Mouse (Mus musculus): Measurements from ENCODE around the gene Gpc3. TPM values are rescaled to one million over a fixed set of nuclear protein-coding genes. Genes with fewer than 3 reads are reported as not detected.

The Gpc3 gene
- total and polyA plus RNA-seq, 3 experiments: 0.11 TPM; not detected in 2

- no peak for ATAC-seq (ENCODE audit: extremely low read depth, insufficient number of reproducible peaks, low FRiP score, poor library complexity, severe bottlenecking)
- H3K27me3 ChIP-seq (ENCODE audit: insufficient read depth, low read length): no peaks in the 10 kb centered on the region
- H3K4me3 ChIP-seq (ENCODE audit: low read depth, low read length): no peak overlapping the region
- no peaks in the 10 kb centered on the region for H3K36me3 ChIP-seq (replicated peaks)
- DNase-seq (ENCODE audit: low spot score): no peak
- H3K9me3 ChIP-seq (replicated peaks): no peaks in the 10 kb centered on the region
- H3K4me1 ChIP-seq (ENCODE audit: insufficient read depth, low read depth, low read length): no peaks in the 10 kb centered on the region
- no peak for TF ChIP-seq GATA2 (IDR thresholded peaks at IDR 0.05; ENCODE audit: borderline replicate concordance, low read depth, low read length)
- TF ChIP-seq CTCF (IDR thresholded peaks at IDR 0.05; ENCODE audit: low read depth, low read length): no peak
- no peak for TF ChIP-seq GATA1 (IDR thresholded peaks at IDR 0.05; ENCODE audit: borderline replicate concordance, low read length)
- TF ChIP-seq TAL1 (conservative IDR thresholded peaks at IDR 0.05; ENCODE audit: low read depth, low read length): no peak
- no peak for TF ChIP-seq POLR2AphosphoS5 (IDR thresholded peaks at IDR 0.05; ENCODE audit: insufficient replicate concordance, low read depth, low read length)
Observed at GRCm38 (mm10) chrX:52348773-52349172, 265.0 kb downstream of the Gpc3 start.

- no peaks in the 10 kb centered on the region; the same call in 1 of the 2 replicates for H3K27me3 ChIP-seq (ENCODE audit: insufficient read depth, low read length)
- ATAC-seq (ENCODE audit: extremely low read depth, insufficient number of reproducible peaks, low FRiP score, poor library complexity, severe bottlenecking): no peak
Observed at GRCm38 (mm10) chrX:52344018-52344417, 269.7 kb downstream of the Gpc3 start.

GRCm38 (mm10) chrX:52340251-52340650 lies 273.5 kb downstream of the Gpc3 start:
- ATAC-seq (ENCODE audit: extremely low read depth, insufficient number of reproducible peaks, low FRiP score, poor library complexity, severe bottlenecking) (no peak), DNase-seq (ENCODE audit: low spot score) (no peak)
- Histone ChIP-seq H3K4me3 (ENCODE audit: low read depth, low read length) (no peak overlapping the region), H3K36me3 (replicated peaks) (no peaks in the 10 kb centered on the region), H3K4me1 (ENCODE audit: insufficient read depth, low read depth, low read length) (no peaks in the 10 kb centered on the region), H3K9me3 (replicated peaks) (no peaks in the 10 kb centered on the region), H3K27me3 (ENCODE audit: insufficient read depth, low read length) (no peaks in the 10 kb centered on the region; the same call in 1 of the 2 replicates)
- TF ChIP-seq GATA1 (IDR thresholded peaks at IDR 0.05; ENCODE audit: borderline replicate concordance, low read length): no peak
- TF ChIP-seq POLR2AphosphoS5 (IDR thresholded peaks at IDR 0.05; ENCODE audit: insufficient replicate concordance, low read depth, low read length): no peak
- TF ChIP-seq GATA2 (IDR thresholded peaks at IDR 0.05; ENCODE audit: borderline replicate concordance, low read depth, low read length): no peak
- TF ChIP-seq TAL1 (conservative IDR thresholded peaks at IDR 0.05; ENCODE audit: low read depth, low read length): no peak
- TF ChIP-seq CTCF (IDR thresholded peaks at IDR 0.05; ENCODE audit: low read depth, low read length): no peak

More at GRCm38 (mm10) chrX:52344018-52344417, 269.7 kb downstream of the Gpc3 start:
- H3K4me3 ChIP-seq (ENCODE audit: low read depth, low read length): no peak overlapping the region
- no peaks in the 10 kb centered on the region for H3K4me1 ChIP-seq (ENCODE audit: insufficient read depth, low read depth, low read length)
- H3K9me3 ChIP-seq (replicated peaks): no peaks in the 10 kb centered on the region
- no peak for DNase-seq (ENCODE audit: low spot score)
- TF ChIP-seq GATA2 (IDR thresholded peaks at IDR 0.05; ENCODE audit: borderline replicate concordance, low read depth, low read length) (no peak), GATA1 (IDR thresholded peaks at IDR 0.05; ENCODE audit: borderline replicate concordance, low read length) (no peak), POLR2AphosphoS5 (IDR thresholded peaks at IDR 0.05; ENCODE audit: insufficient replicate concordance, low read depth, low read length) (no peak), CTCF (IDR thresholded peaks at IDR 0.05; ENCODE audit: low read depth, low read length) (no peak), TAL1 (conservative IDR thresholded peaks at IDR 0.05; ENCODE audit: low read depth, low read length) (no peak)
- H3K36me3 ChIP-seq (replicated peaks): no peaks in the 10 kb centered on the region

- ATAC-seq (ENCODE audit: extremely low read depth, insufficient number of reproducible peaks, low FRiP score, poor library complexity, severe bottlenecking) (no peak), DNase-seq (ENCODE audit: low spot score) (no peak)
- TF ChIP-seq GATA1 (IDR thresholded peaks at IDR 0.05; ENCODE audit: borderline replicate concordance, low read length) (no peak), TAL1 (conservative IDR thresholded peaks at IDR 0.05; ENCODE audit: low read depth, low read length) (no peak), CTCF (IDR thresholded peaks at IDR 0.05; ENCODE audit: low read depth, low read length) (no peak), POLR2AphosphoS5 (IDR thresholded peaks at IDR 0.05; ENCODE audit: insufficient replicate concordance, low read depth, low read length) (no peak), GATA2 (IDR thresholded peaks at IDR 0.05; ENCODE audit: borderline replicate concordance, low read depth, low read length) (no peak)
- Histone ChIP-seq H3K27me3 (ENCODE audit: insufficient read depth, low read length) (no peaks in the 10 kb centered on the region), H3K36me3 (replicated peaks) (no peaks in the 10 kb centered on the region), H3K9me3 (replicated peaks) (no peaks in the 10 kb centered on the region), H3K4me1 (ENCODE audit: insufficient read depth, low read depth, low read length) (no peaks in the 10 kb centered on the region), H3K4me3 (ENCODE audit: low read depth, low read length) (no peak overlapping the region)
Observed at GRCm38 (mm10) chrX:52321791-52322190, 292.0 kb downstream of the Gpc3 start.

GRCm38 (mm10) chrX:52320653-52321052 lies 293.1 kb downstream of the Gpc3 start:
- Histone ChIP-seq H3K36me3 (replicated peaks) (no peaks in the 10 kb centered on the region), H3K4me1 (ENCODE audit: insufficient read depth, low read depth, low read length) (no peaks in the 10 kb centered on the region), H3K4me3 (ENCODE audit: low read depth, low read length) (no peak overlapping the region), H3K27me3 (ENCODE audit: insufficient read depth, low read length) (no peaks in the 10 kb centered on the region), H3K9me3 (replicated peaks) (no peaks in the 10 kb centered on the region)
- ATAC-seq (ENCODE audit: extremely low read depth, insufficient number of reproducible peaks, low FRiP score, poor library complexity, severe bottlenecking) (no peak), DNase-seq (ENCODE audit: low spot score) (no peak)
- no peak for TF ChIP-seq CTCF (IDR thresholded peaks at IDR 0.05; ENCODE audit: low read depth, low read length)

GRCm38 (mm10) chrX:52310976-52311375 lies 302.8 kb downstream of the Gpc3 start:
- no peak for ATAC-seq (ENCODE audit: extremely low read depth, insufficient number of reproducible peaks, low FRiP score, poor library complexity, severe bottlenecking)
- Histone ChIP-seq H3K27me3 (ENCODE audit: insufficient read depth, low read length) (no peaks in the 10 kb centered on the region), H3K4me3 (ENCODE audit: low read depth, low read length) (no peak overlapping the region), H3K9me3 (replicated peaks) (no peaks in the 10 kb centered on the region), H3K36me3 (replicated peaks) (no peaks in the 10 kb centered on the region), H3K4me1 (ENCODE audit: insufficient read depth, low read depth, low read length) (no peaks in the 10 kb centered on the region)
- DNase-seq (ENCODE audit: low spot score): no peak
- TF ChIP-seq GATA2 (IDR thresholded peaks at IDR 0.05; ENCODE audit: borderline replicate concordance, low read depth, low read length) (no peak), POLR2AphosphoS5 (IDR thresholded peaks at IDR 0.05; ENCODE audit: insufficient replicate concordance, low read depth, low read length) (no peak), GATA1 (IDR thresholded peaks at IDR 0.05; ENCODE audit: borderline replicate concordance, low read length) (no peak), TAL1 (conservative IDR thresholded peaks at IDR 0.05; ENCODE audit: low read depth, low read length) (no peak), CTCF (IDR thresholded peaks at IDR 0.05; ENCODE audit: low read depth, low read length) (no peak)

GRCm38 (mm10) chrX:52305226-52305625 lies 308.5 kb downstream of the Gpc3 start:
- H3K27me3 ChIP-seq (ENCODE audit: insufficient read depth, low read length): no peaks in the 10 kb centered on the region; the same call in 1 of the 2 replicates
- no peak for TF ChIP-seq POLR2AphosphoS5 (IDR thresholded peaks at IDR 0.05; ENCODE audit: insufficient replicate concordance, low read depth, low read length)
- TF ChIP-seq GATA2 (IDR thresholded peaks at IDR 0.05; ENCODE audit: borderline replicate concordance, low read depth, low read length): no peak
- no peak for TF ChIP-seq TAL1 (conservative IDR thresholded peaks at IDR 0.05; ENCODE audit: low read depth, low read length)
- TF ChIP-seq CTCF (IDR thresholded peaks at IDR 0.05; ENCODE audit: low read depth, low read length): no peak
- no peak for TF ChIP-seq GATA1 (IDR thresholded peaks at IDR 0.05; ENCODE audit: borderline replicate concordance, low read length)
- DNase-seq (ENCODE audit: low spot score): no peak
- H3K36me3 ChIP-seq (replicated peaks): no peaks in the 10 kb centered on the region
- no peaks in the 10 kb centered on the region for H3K9me3 ChIP-seq (replicated peaks)
- no peak overlapping the region for H3K4me3 ChIP-seq (ENCODE audit: low read depth, low read length)
- ATAC-seq (ENCODE audit: extremely low read depth, insufficient number of reproducible peaks, low FRiP score, poor library complexity, severe bottlenecking): no peak
- no peaks in the 10 kb centered on the region for H3K4me1 ChIP-seq (ENCODE audit: insufficient read depth, low read depth, low read length)
